In genomic region chr2:91196577-91197001, GRCm38 (mm10) we compare ENCODE assay signal across 9 mouse cellular contexts. TPM values are rescaled to one million over a fixed set of nuclear protein-coding genes. Genes with fewer than 3 reads are reported as not detected.
DNase-seq lines count a peak whose midpoint lies in the region; ATAC-seq and TF ChIP-seq lines count a peak whose summit lies in the region.
"Had no signal": no experiment of that assay in that cellular context is flagged by ENCODE, and none has a peak within 500 bp of the region (broad histone marks: within the 10 kb centered on the region; RNA-seq: fewer than 3 reads in every experiment).

No protein-coding gene starts in this region.

- H3K4me3 ChIP-seq in liver, adult 2 months (ENCODE audit: insufficient read depth, low read depth, low read length), result no peak overlapping the region
- H3K4me3 ChIP-seq: limb, embryonic 15.5 days had no signal

- no peaks in the 10 kb centered on the region; the same call in 1 of the 2 replicates for H3K79me2 ChIP-seq in liver, adult 2 months (ENCODE audit: control insufficient read depth, insufficient read depth, low read length)

- no peak overlapping the region for H3K9ac ChIP-seq in liver, adult 2 months (ENCODE audit: low read depth, low read length)
- H3K9ac ChIP-seq: limb, embryonic 15.5 days had no signal

- H3K36me3 ChIP-seq in liver, adult 2 months (ENCODE audit: control insufficient read depth, insufficient read depth, low read length), result peaks cover 5% of the 10 kb centered on the region
- H3K36me3 ChIP-seq: limb, embryonic 15.5 days had no signal

- peaks cover 13% of the 10 kb centered on the region for H3K4me1 ChIP-seq in liver, adult 2 months (ENCODE audit: control insufficient read depth, insufficient read depth, low read length)

- H3K27ac ChIP-seq in liver, adult 2 months (replicated peaks; ENCODE audit: insufficient read depth, low read depth, low read length), result no peak overlapping the region
- H3K27ac ChIP-seq: limb, embryonic 15.5 days had no signal

- TF ChIP-seq POLR2A in liver, adult 2 months (IDR thresholded peaks at IDR 0.05; ENCODE audit: extremely low read depth, insufficient read depth, low read length), result no peak

- 71% methylated on average over 3 of the region's 3 CpGs for WGBS in liver, adult 2 months

- TF ChIP-seq CTCF in liver, adult 2 months (IDR thresholded peaks at IDR 0.05; ENCODE audit: low read depth, low read length), result no peak

- no peak for ATAC-seq in cerebellum, adult (ENCODE audit: insufficient number of reproducible peaks, low FRiP score, low TSS enrichment)
- no peak for ATAC-seq in megakaryocyte-erythroid progenitor cell, adult 5-6 weeks (replicated peaks; ENCODE audit: low FRiP score, low TSS enrichment, poor library complexity, severe bottlenecking)

- H3K27me3 ChIP-seq in liver, adult 2 months (ENCODE audit: control insufficient read depth, insufficient read depth, low read length), result no peaks in the 10 kb centered on the region
- H3K27me3 ChIP-seq: limb, embryonic 15.5 days had no signal

- DNase-seq in adrenal gland, postnatal 10 days, result peak; percentile 20
- no peak for DNase-seq in adrenal gland, adult 18-20 months (ENCODE audit: low spot score in 2 of 2)
- DNase-seq in liver, adult 2 months (ENCODE audit: extremely low read depth, low read depth, low spot score), result peak; percentile 44
- no peak for DNase-seq in liver
- DNase-seq in kidney, postnatal 36 days, result peak; percentile 44 to 65
- DNase-seq in right cerebral cortex, adult 2 months (ENCODE audit: low spot score in 2 of 2), result peak; percentile 47 to 48

RNA-seq across cellular contexts. Expression of gene Nr1h3, which starts 6.0 kb away (rescaled TPM):
- 10 to 100 TPM; 33.6 to 39.7 TPM for total RNA-seq in adrenal gland, postnatal 10 days (2021)
- 10 to 100 TPM; 22.2 to 53.1 TPM for total RNA-seq in adrenal gland, adult 18-20 months (2021)
- 146 and 148 TPM in 2 replicates for total RNA-seq in liver, adult 2 months (2014; rRNA removed)
- polyA plus RNA-seq in liver, adult 2 months (2012; rRNA removed), result 190 and 198 TPM in 2 replicates
- total RNA-seq in megakaryocyte-erythroid progenitor cell, adult 5-6 weeks (2014; fragmentation: Nextera tagmentation), result 1.5 TPM in 1 of 2 replicates, not detected in the other
- not detected in 2 replicates for total RNA-seq in megakaryocyte-erythroid progenitor cell, adult 5-6 weeks (2017)

RNA-seq across cellular contexts. Expression of gene Acp2, which starts 6.1 kb away (rescaled TPM):
- 10 to 100 TPM; 30.0 to 37.0 TPM for total RNA-seq in adrenal gland, postnatal 10 days (2021)
- total RNA-seq in adrenal gland, adult 18-20 months (2021), result 10 to 100 TPM; 38.5 to 43.7 TPM
- total RNA-seq in liver, adult 2 months (2014; rRNA removed), result 23.9 and 25.5 TPM in 2 replicates
- polyA plus RNA-seq in liver, adult 2 months (2012; rRNA removed), result 35.8 and 45.0 TPM in 2 replicates
- 10.9 and 11.4 TPM in 2 replicates for total RNA-seq in megakaryocyte-erythroid progenitor cell, adult 5-6 weeks (2014; fragmentation: Nextera tagmentation)
- 8.8 and 21.9 TPM in 2 replicates for total RNA-seq in megakaryocyte-erythroid progenitor cell, adult 5-6 weeks (2017)

RNA-seq across cellular contexts. Expression of gene Madd, which starts 13.0 kb away (rescaled TPM):
- total RNA-seq in adrenal gland, postnatal 10 days (2021), result 10 to 100 TPM; 17.0 to 22.5 TPM
- total RNA-seq in adrenal gland, adult 18-20 months (2021), result 10 to 100 TPM; 22.2 TPM
- total RNA-seq in liver, adult 2 months (2014; rRNA removed), result 14.1 and 16.5 TPM in 2 replicates
- polyA plus RNA-seq in liver, adult 2 months (2012; rRNA removed), result 10.2 and 15.3 TPM in 2 replicates
- 35.5 and 48.2 TPM in 2 replicates for total RNA-seq in megakaryocyte-erythroid progenitor cell, adult 5-6 weeks (2014; fragmentation: Nextera tagmentation)
- total RNA-seq in megakaryocyte-erythroid progenitor cell, adult 5-6 weeks (2017), result 21.9 and 26.1 TPM in 2 replicates

RNA-seq across cellular contexts. Expression of gene Ddb2, which starts 40.2 kb away (rescaled TPM):
- 10 to 100 TPM in 1 of 2 experiments, 1 to 10 TPM in 1; 9.2 to 16.3 TPM for total RNA-seq in adrenal gland, postnatal 10 days (2021)
- 1 to 10 TPM; 8.2 to 8.4 TPM for total RNA-seq in adrenal gland, adult 18-20 months (2021)
- 4.4 and 5.0 TPM in 2 replicates for total RNA-seq in liver, adult 2 months (2014; rRNA removed)
- 4.8 and 7.9 TPM in 2 replicates for polyA plus RNA-seq in liver, adult 2 months (2012; rRNA removed)
- total RNA-seq in megakaryocyte-erythroid progenitor cell, adult 5-6 weeks (2014; fragmentation: Nextera tagmentation), result 16.9 and 32.3 TPM in 2 replicates
- total RNA-seq in megakaryocyte-erythroid progenitor cell, adult 5-6 weeks (2017), result 7.8 and 10.3 TPM in 2 replicates

RNA-seq across cellular contexts. Expression of gene Pacsin3, which starts 59.2 kb away (rescaled TPM):
- total RNA-seq in adrenal gland, postnatal 10 days (2021), result 10 to 100 TPM; 53.9 to 80.0 TPM
- 100 to 1,000 TPM in 1 of 2 experiments, 10 to 100 TPM in 1; 35.7 to 130 TPM for total RNA-seq in adrenal gland, adult 18-20 months (2021)
- 24.6 and 28.1 TPM in 2 replicates for total RNA-seq in liver, adult 2 months (2014; rRNA removed)
- polyA plus RNA-seq in liver, adult 2 months (2012; rRNA removed), result 65.1 and 68.9 TPM in 2 replicates
- 0.25 TPM in 1 of 2 replicates, not detected in the other for total RNA-seq in megakaryocyte-erythroid progenitor cell, adult 5-6 weeks (2014; fragmentation: Nextera tagmentation)
- total RNA-seq in megakaryocyte-erythroid progenitor cell, adult 5-6 weeks (2017), result not detected in 2 replicates

Comparison
In these comparisons a context has a peak if more than half of its experiments do, and no peak if none do; other contexts are left out.
1. DNase-seq: peak in adrenal gland, postnatal 10 days (single experiment), liver, adult 2 months (single experiment), kidney, postnatal 36 days (2 of 2) and right cerebral cortex, adult 2 months (2 of 2); none in adrenal gland, adult 18-20 months (0 of 2) and liver (single experiment).
2. RNA of gene Nr1h3, which starts 6.0 kb away (total RNA-seq): 146 to 148 TPM in liver, adult 2 months, 22.2 to 53.1 TPM in adrenal gland, adult 18-20 months and 33.6 to 39.7 TPM in adrenal gland, postnatal 10 days; 1.5 TPM in megakaryocyte-erythroid progenitor cell, adult 5-6 weeks; every median in the first group is over 4 times any median in the second.